Mouse (Mus musculus) thymus, adult 2 months (tissue): ENCODE data around the gene Kpna4.

Experiments used
- CTCF ChIP-seq: fragments of 200-500 bp; IDR thresholded peaks from 2 replicates; pipeline ENCODE4 v1.5.1; 2012; ENCODE audit warnings: mild to moderate bottlenecking, control low read depth, low read length, moderate library complexity, borderline replicate concordance; ENCODE audit not compliant: control insufficient read depth, poor library complexity, insufficient read depth; ENCODE audit errors: extremely low read depth
- POLR2A ChIP-seq: fragments of 200-500 bp; IDR thresholded peaks from 2 replicates; pipeline ENCODE4 v1.6.1; 2012; ENCODE audit warnings: mild to moderate bottlenecking, low read length, control low read depth, moderate library complexity; ENCODE audit not compliant: control insufficient read depth, poor library complexity, insufficient read depth; ENCODE audit errors: extremely low read depth

DNA sequence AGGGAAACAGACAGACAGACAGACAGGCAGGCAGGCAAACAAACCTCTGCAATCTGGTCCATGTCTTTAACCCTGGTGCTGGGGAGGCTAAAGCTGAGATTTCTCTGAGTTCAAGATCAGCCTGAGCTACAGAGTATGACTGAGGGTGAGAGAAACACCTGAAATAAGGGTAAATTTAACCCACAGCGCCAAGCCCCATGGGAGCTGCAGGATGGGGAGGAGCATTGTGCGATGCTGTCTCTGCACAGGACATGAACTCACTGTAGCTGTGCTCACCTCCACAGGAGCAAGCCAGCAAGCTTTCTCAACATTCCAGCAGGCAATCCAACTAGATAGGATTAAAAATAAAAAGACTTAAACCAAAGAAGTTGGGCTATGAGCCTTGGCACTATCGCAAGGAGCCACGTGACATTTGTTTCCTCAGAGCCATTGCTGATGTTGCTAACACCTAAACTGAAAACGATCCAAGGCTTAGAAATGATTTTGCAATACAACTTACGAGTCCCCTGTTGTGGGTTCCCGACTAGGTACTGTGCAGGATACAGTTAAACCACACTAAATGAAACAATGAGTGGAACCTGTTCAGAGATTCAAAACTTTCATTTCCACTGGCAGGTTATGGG, 15.6 kb upstream of the Kpna4 start:
- TF ChIP-seq CTCF, result no peak
- no peak for TF ChIP-seq POLR2A
